Mouse (Mus musculus): Measurements from ENCODE around the gene Ano4.
"Not testable (repeated sequence)": the region's sequence is repeated elsewhere in the genome, so short reads cannot be mapped to it uniquely, and the experiment has no call there.

Ano4 gene

GRCm38 (mm10) chr10:89149166-89149565, 195.4 kb downstream of the Ano4 start:
- DNase-seq (ENCODE audit: low read depth, low spot score) = no peak

- DNase-seq (ENCODE audit: low read depth, low spot score) = no peak
These were observed 223.2 kb downstream of the Ano4 start for GRCm38 (mm10) chr10:89121391-89121790.

GRCm38 (mm10) chr10:89114381-89114780, 230.2 kb downstream of the Ano4 start:
- DNase-seq (ENCODE audit: low read depth, low spot score) = no peak

GRCm38 (mm10) chr10:89111466-89111865, 233.1 kb downstream of the Ano4 start:
- DNase-seq (ENCODE audit: low read depth, low spot score) = no peak

- DNase-seq (ENCODE audit: low read depth, low spot score) = no peak
These were observed 233.6 kb downstream of the Ano4 start for GRCm38 (mm10) chr10:89110917-89111316.

GRCm38 (mm10) chr10:89103594-89103993, 241.0 kb downstream of the Ano4 start:
- no peak for DNase-seq (ENCODE audit: low read depth, low spot score)

GRCm38 (mm10) chr10:89102025-89102424, 242.5 kb downstream of the Ano4 start:
- DNase-seq (ENCODE audit: low read depth, low spot score) = peak; percentile 21

- DNase-seq (ENCODE audit: low read depth, low spot score) = no peak
These were observed 246.4 kb downstream of the Ano4 start for GRCm38 (mm10) chr10:89098183-89098582.

- no peak for DNase-seq (ENCODE audit: low read depth, low spot score)
These were observed 252.1 kb downstream of the Ano4 start for GRCm38 (mm10) chr10:89092350-89093040.

- no peak for DNase-seq (ENCODE audit: low read depth, low spot score)
These were observed 267.1 kb downstream of the Ano4 start for GRCm38 (mm10) chr10:89077447-89077846.

- DNase-seq (ENCODE audit: low read depth, low spot score) = no peak
These were observed 288.7 kb downstream of the Ano4 start for GRCm38 (mm10) chr10:89055891-89056290.

- not testable (repeated sequence) for DNase-seq (ENCODE audit: low read depth, low spot score)
These were observed 299.6 kb downstream of the Ano4 start for GRCm38 (mm10) chr10:89044921-89045320.

- no peak for DNase-seq (ENCODE audit: low read depth, low spot score)
These were observed 300.4 kb downstream of the Ano4 start for GRCm38 (mm10) chr10:89044166-89044565.

- DNase-seq (ENCODE audit: low read depth, low spot score) = no peak
These were observed 325.6 kb downstream of the Ano4 start for GRCm38 (mm10) chr10:89018926-89019325.

GRCm38 (mm10) chr10:89008303-89008702, 336.3 kb downstream of the Ano4 start:
- DNase-seq (ENCODE audit: low read depth, low spot score) = no peak

- DNase-seq (ENCODE audit: low read depth, low spot score) = no peak
These were observed 340.0 kb downstream of the Ano4 start for GRCm38 (mm10) chr10:89004518-89004917.

- no peak for DNase-seq (ENCODE audit: low read depth, low spot score)
These were observed 357.6 kb downstream of the Ano4 start for GRCm38 (mm10) chr10:88986925-88987324.

- peak; percentile 12 for DNase-seq (ENCODE audit: low read depth, low spot score)
These were observed 361.1 kb downstream of the Ano4 start for GRCm38 (mm10) chr10:88983444-88983843.

GRCm38 (mm10) chr10:88979451-88979850, 365.1 kb downstream of the Ano4 start:
- DNase-seq (ENCODE audit: low read depth, low spot score) = no peak

GRCm38 (mm10) chr10:88978932-88979331, 365.6 kb downstream of the Ano4 start:
- no peak for DNase-seq (ENCODE audit: low read depth, low spot score)

- DNase-seq (ENCODE audit: low read depth, low spot score) = no peak
These were observed 373.4 kb downstream of the Ano4 start for GRCm38 (mm10) chr10:88970951-88971725.

GRCm38 (mm10) chr10:88968586-88968985, 376.0 kb downstream of the Ano4 start:
- no peak for DNase-seq (ENCODE audit: low read depth, low spot score)

- no peak for DNase-seq (ENCODE audit: low read depth, low spot score)
These were observed 383.8 kb downstream of the Ano4 start for GRCm38 (mm10) chr10:88960791-88961190.

Data from mesoderm, embryonic 11.5 days (tissue).